Mouse (Mus musculus) T-helper 1 cell (primary cell): ENCODE measurements around the gene Ccm2l.

Experiments used
- in situ Hi-C: fragments of 300-600 bp; cut with MboI, MseI; formaldehyde crosslinking; loops from one replicate; pipeline ENCODE4 v1.15.1; 2025; ENCODE audit warnings: high pct_unique_total_duplicates

Gene Ccm2l

DNA sequence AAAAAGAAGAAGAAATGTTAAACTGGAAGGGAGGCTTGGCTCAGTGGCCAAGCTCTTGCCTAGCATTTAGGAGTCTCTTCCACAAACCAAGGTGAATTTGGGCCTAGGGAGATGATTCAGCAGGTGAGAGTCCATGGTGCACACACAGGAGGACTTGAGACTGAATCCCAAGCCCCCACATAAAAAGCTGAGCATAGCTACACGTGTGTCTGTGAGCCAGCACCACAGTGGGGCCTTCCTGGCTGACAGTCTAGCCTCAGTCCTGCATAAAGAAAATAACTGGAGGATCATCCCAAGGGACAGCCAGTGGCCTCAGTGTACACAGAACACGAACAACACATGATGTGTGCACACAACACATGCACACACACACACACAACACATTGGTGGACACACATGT, 23.6 kb downstream of the Ccm2l start:
- in situ Hi-C loops = no loop called here

DNA sequence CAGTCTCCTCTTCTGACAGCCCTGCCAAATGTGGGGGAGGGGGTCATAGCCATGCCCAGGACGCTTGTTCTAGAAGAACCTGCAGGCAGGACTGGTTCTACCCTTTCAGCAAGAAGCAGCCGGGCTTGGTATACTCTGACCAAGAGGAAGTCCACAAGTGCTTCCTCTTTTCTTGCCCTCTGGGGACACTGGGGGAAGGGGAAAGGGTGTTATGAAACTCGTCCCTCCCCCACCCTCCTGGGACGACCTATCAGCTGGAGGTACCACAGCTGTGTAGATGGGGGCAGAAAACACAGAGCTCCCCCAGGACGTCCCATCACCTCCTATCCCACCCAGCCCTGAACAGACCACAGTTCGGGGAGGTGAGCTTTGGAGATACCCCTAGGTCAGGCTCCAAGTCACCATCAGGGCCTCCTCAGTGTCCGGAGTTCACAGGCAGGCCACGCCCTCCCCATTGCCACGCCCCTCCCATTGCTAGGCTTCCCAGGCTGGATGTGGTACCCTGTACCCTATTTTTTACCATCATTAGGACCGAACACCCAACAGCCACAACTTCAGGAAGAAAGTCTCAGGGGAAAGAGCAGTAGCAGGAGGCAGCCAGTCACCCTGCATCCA, 24.9 kb downstream of the Ccm2l start:
- in situ Hi-C loops = no loop called here

DNA sequence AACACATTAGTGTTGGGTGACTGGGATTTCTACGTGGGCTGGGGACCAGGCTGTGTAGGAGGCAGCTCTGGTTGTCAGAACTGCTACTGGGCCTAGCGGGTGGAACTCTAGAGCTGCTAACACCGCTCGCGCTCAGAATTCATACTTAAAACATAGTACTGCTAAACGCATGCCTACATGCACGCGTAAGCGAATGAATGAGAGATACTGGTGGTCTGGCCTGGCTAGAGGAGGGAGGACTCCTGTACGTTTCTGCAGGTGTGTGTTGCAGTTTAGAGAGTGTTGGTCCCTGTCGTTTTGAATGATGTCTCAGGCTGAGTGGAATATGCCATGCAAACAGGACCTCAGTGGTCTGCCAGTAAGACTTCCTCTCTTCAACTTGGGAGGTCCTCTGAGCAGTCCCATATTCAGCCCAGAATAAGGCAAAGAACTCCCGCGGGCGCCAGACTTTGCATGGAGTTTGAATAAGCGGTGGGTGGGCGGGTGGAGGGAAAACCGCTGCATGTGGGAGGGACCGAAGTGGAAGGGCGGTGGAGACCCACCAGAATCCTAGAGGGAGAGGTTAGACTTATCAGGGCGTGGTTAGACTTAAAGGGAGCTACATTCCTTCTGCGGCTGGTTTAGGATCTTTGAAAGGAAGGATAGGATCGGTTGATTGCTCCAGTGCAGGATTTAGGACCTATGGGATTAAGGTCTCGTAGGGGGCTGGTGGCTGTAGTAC, 41.5 kb downstream of the Ccm2l start:
- in situ Hi-C loops = no loop called here

DNA sequence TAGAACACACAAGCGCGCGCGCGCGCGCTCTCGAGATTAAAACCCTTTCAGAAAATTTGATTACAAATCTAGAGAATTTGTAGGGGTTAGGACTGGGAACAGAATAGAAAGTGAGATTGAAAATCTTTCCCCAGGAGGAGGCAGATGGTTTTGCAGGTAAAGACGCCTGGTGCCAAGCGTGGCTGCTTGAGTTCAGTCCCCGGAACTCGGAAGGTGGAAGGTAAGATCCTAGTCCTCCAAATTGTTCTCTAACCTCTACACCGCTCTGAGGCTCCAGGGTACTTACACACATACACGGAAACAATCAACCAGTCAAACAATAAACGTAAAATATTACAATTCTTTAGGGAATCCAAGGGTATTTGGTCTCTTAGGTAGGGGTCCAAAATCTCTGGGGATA, 42.0 kb downstream of the Ccm2l start:
- in situ Hi-C loops = no loop called here

DNA sequence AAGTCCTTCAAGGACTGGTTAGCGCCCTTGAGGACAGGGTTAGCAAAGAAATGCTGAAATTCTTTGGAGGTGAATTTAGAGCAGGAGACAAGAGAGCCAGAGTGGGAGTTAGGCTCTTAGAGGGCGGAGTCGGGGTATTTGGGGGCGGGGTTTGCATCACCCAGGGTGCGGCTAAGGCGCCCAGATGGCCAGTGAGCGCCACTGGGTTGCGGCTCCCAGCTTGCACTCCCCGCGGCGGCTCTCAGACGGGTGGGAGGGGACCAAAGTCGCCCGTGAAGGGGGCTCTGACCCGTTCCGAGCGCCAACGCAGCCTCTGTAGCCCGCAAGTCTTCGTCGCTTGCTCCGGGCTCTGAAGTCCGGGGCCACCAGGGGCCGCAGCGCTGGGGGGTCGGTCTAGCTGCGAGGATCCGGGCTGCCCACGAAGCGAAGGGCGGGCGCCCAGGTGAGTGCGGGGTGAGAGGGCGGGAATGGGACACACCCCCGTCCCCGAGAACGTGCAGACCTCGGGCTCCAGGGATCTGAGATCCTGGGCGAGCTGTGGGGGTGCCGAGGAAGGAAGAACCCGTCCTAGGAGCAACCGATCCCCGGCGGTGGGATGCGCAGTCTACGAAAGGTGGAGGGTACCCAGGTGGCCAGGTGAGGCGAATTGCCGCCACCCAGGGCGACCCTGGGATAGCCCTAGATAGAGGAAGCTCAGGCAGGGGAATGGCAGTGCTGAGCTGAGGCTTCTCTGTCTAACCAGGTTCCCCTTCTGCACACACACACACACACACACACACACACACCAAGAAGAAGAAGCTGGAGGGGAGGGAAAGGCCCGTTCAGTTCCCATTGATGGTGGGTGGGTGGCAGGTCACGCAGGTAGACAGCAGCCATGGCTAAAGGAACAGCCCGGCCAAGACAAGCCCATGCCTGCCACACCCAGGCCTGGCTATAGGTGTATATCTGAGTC, 42.8 kb downstream of the Ccm2l start, which contains the start of gene Hck:
TSS of gene Hck (plus strand) at position 156 of the 952 bp plus-strand sequence.
- in situ Hi-C loops = no loop called here

DNA sequence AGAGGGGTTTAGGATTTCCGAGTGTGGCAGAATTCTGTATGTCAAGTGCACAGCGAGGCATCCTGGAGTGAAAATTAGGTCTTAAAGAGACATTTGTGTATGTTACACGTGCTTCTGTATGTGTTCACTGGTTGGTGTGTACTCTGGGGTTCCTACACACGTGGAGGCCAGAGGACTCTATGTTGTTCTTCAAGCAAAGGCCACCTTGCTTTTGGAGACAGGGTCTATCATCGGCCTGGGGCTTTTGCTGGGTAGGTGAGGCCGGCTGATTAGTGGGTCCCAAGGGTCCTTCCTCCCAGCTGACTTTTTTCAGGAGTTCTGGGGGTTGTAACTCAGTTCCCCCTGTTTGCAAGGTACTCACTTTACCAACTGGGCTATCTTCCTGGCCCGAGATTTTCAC, 43.8 kb downstream of the Ccm2l start:
- in situ Hi-C loops = no loop called here

DNA sequence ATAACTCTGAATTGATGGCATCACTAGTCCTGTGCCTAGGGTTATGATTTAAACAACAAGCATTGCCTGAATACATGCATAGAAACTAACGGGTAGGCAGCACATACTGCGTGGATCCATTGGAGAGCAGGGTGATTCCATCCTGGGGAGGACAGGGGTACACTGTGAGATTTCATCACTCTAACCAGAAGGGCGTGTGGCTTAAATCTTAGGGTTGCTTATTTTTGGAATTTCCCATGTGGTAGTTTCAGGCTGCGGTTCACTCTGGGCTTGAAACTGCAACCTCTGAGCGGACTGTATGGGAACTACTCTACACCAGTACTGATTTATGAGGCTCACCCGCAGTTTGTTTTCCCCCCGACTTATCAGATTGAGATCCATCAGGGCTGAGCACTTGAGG, 45.5 kb downstream of the Ccm2l start:
- in situ Hi-C loops = no loop called here

DNA sequence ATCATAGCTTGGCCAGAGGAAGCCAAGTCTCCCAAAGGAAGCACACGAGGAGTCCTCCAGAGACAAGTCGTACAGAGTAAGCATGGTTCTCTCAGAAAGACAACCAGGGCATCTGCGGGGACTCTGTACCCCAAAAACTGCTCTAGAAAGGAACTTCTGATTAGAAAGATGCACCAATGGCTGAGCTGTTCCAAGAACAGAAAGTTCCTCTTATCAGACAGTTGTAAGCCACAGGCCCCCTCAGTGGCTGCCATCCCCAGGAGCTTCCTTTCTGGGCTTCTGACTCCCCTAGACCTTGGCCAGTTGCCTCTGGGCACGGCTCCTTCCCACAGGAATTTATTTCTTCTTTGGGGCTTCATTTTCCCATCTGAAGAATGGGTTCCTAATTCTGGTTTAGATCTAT, 49.9 kb downstream of the Ccm2l start:
- in situ Hi-C loops = no loop called here

DNA sequence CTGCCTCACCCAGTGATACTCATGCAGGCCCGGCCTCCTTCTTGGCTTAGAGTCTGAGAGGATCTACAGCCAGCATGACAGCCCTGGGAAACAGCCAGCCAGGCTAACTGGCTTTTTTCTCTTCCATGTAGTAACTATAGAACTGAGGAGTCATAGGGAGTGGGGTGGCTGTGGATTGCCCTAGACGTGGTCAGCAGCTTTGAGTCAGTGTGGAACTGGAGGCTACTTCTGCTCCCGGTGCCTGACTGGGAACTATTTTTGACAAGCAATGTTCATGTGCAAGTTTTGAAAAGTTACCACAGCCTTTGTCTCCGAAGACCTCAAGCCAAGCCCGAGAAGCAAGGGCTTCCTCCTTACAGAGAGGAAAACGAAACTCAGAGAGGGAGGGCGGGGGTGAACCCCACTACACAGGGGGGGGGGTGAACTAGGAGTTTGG, 51.3 kb downstream of the Ccm2l start:
- in situ Hi-C loops = no loop called here

DNA sequence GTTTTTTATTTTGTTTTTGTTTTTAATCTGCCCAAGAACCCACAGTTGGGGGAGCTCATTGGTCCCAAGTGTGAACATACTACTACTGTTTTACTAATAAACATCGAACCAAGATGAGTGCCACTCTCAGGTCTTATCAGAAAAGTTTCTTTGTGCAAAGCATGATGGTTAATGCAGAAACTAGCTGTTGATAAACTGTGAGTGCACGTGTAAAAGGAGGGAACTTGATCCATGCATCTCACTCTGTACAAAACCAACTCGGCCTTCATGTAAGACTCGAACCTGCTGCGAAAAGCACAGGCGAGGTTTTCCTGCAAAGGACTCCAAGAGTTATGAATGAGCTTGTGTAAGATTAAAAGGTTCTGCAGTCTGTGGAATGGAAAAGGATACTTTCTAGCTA, 53.7 kb downstream of the Ccm2l start:
- in situ Hi-C loops = no loop called here

DNA sequence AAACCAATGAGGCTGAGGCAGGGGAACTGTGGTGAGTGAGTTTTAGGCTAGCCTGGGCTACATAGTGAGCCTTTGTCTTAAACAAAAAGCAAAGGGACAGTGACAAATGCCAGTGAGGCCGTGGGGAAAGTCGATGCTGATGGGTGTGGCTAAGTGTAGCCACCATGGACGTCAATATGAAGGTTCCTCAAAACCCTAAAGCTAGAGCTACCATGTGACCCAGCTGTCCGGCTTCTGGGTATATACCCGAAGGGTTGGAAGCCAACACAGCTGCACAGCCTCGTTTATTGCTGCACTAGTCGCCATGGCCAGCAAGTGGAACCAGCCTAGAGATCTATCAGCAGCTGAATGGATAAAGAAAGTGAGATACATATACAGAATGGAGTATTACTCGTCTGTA, 54.4 kb downstream of the Ccm2l start:
- in situ Hi-C loops = no loop called here

DNA sequence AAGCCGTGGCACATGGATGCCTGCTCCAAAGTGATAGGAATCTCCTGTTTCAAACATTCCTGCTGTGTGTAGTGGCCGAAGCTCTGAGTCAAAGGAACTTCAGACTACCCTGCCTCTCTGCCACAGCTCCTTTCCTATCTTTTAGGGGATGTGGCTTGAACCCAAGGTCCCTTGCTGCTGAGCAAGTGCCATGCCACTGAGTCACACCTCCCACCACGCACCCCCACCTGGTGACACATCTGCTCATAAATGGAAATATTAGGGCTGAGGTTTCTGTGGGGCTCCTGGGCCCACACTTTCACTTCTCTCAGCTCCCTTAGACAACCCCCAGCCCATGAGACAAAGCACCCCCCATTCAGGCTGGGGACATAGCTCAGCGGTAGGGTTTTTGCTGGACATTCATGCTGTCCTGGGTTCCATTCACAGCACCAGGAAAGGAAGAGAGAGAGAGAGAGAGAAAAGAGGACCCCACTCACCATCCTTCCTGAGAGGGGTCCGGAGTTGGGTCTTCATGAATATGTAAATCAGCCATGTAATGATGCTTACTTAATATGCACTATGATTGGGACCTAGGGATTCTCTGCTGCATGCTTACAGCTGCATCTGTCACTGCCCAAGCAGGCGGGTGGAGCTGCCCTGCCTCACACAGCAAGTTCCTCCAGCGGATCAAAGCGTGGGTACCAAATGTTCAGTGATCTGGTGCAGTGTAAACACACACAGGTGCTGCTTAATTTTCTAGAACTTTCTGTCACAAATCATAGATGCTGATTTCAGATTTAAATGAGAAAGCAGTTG, 56.3 kb downstream of the Ccm2l start:
- in situ Hi-C loops = no loop called here

DNA sequence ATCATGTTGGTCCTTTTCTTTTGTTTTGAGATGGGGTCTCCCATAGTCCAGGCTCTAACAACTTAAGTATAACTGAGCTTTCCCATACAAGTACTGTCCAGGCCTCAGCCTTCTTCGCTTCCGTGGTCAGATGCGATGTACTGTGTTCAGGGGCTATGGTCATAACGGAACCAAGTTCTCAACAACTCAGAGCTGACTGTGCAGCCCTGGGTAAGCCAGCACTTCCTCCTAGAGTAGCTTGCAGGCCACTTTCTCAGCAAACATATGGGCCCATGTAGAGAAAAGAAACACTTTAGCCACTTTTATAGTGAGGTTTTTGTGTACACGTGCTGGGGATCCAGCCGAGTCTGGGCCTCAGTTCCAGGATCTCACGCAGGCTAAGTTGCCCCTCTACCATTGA, 56.9 kb downstream of the Ccm2l start:
- in situ Hi-C loops = no loop called here

DNA sequence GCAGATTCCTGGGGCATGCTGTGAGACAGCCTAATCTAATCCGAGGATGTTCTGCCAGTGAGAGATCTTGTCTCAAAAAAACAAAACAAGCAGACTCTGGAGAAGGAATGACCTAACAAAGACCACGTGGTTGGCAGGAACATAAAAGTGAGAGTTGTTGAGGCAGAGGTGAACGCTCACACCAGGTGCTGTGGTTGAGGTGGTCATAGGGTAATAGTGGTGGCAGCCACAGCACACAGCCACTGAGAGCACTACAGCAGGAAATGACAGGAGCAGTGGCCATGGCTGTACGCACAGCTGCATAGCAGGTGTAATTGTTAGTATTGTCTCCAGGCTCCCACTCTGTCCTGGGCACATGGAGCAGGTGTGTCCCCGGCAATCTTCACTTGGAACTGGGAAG, 60.1 kb downstream of the Ccm2l start:
- in situ Hi-C loops = loop anchor here (5.0 kb wide), 1 partner anchor 44 kb away; no protein-coding TSS in a partner anchor

DNA sequence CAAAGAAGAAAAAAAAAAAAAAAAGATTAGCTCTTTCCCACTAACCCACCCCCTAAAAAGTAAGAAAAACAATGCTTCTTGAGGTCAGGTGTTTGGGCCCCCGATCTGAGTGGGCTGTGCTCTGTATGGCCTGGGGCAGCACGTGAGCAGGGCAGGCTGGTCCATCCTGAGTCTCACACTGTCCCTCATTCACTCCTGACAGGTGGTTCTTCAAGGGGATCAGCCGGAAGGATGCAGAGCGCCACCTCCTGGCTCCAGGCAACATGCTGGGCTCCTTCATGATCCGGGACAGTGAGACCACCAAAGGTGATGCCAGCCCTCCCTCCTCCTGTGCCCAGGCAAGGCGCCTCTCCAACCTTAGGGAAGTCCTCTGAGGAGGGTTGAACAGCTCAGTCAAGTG, 65.3 kb downstream of the Ccm2l start:
- in situ Hi-C loops = no loop called here
